Mouse (Mus musculus) heart, adult 2 months (tissue): ENCODE measurements at regions not wholly inside any gene's neighbourhood (a gene's known extent, or its start where the extent isn't known, plus 50 kb on each side); places are given as distances from the start of the nearest gene placed in this dataset.

Source experiments
- CTCF ChIP-seq: fragments of 200-600 bp; IDR thresholded peaks from 2 replicates; pipeline ENCODE4 v1.8.1; 2022; ENCODE audit warnings: antibody characterized with exemption, mild to moderate bottlenecking, moderate library complexity
- EP300 ChIP-seq: fragments of 200-500 bp; IDR thresholded peaks from 2 replicates; pipeline ENCODE4 v1.6.1; 2011; ENCODE audit warnings: low read depth, low read length, control low read depth; ENCODE audit not compliant: insufficient read depth

DNA sequence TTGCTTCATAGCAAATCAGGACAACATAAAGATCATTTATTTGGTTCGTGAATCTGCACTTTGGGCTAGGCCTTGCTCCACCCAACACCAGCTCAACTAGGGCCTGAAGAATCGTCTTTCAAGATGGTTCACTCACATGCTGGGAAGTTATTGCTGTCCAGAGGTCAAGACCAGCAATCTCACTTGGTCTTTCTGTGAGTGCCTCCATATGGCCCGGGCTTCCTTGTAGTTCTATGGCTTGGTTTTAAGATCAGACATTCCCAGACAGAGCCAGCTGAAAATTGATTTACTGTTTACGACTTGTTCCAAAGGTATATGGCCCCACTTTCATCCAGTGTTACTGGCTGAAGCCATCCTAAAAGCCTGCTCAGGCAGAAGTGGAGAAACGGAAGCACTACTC lies 84.7 kb upstream of the Csl start:
- TF ChIP-seq CTCF: no peak
- no peak for TF ChIP-seq EP300
